In genomic region chr4:143985733-143986132, GRCm38 (mm10) we compare ENCODE assay signal across 17 mouse cellular contexts. TPM values are rescaled to one million over a fixed set of nuclear protein-coding genes. Genes with fewer than 3 reads are reported as not detected.
DNase-seq lines count a peak whose midpoint lies in the region; TF ChIP-seq lines count a peak whose summit lies in the region.
"Not testable (repeated sequence)": the region's sequence is repeated elsewhere in the genome, so short reads cannot be mapped to it uniquely, and the experiment has no call there.
"Had no signal": no experiment of that assay in that cellular context is flagged by ENCODE, and none has a peak within 500 bp of the region (broad histone marks: within the 10 kb centered on the region; RNA-seq: fewer than 3 reads in every experiment).

No protein-coding gene starts in this region.

- intact Hi-C loops in left cerebral cortex, adult 2 months (cut with DNase I): not testable (repeated sequence)

- peak; percentile 4 for DNase-seq in adrenal gland, postnatal 14 days
- DNase-seq in frontal cortex, adult 2 months (ENCODE audit: extremely low spot score in 1 of 2, low spot score in 1 of 2): peak; percentile 11 to 60
- peak; percentile 36 for DNase-seq in heart, adult 8-10 months (ENCODE audit: low spot score)
- peak; percentile 25 to 46 for DNase-seq in kidney, postnatal 25 days
- DNase-seq in left cerebral cortex, adult 2 months (ENCODE audit: extremely low spot score in 1 of 2, low spot score in 2 of 2): peak; percentile 37 to 45
- DNase-seq in monocyte, adult 2 months (ENCODE audit: low read depth in 1 of 2, low spot score in 2 of 2): peak; percentile 10 to 48
- DNase-seq in spleen, postnatal 10 days (ENCODE audit: low spot score in 2 of 2): peak; percentile 15 to 23
- DNase-seq in urinary bladder, adult 2 months (ENCODE audit: low spot score): peak; percentile 37

- H3K27ac ChIP-seq in left cerebral cortex, adult 2 months: not testable (repeated sequence)

- TF ChIP-seq CTCF in left cerebral cortex, adult 2 months (IDR thresholded peaks at IDR 0.05): not testable (repeated sequence)

- not testable (repeated sequence) for H3K4me3 ChIP-seq in left cerebral cortex, adult 2 months

RNA-seq across cellular contexts. Expression of gene Pramef17, which starts 8.4 kb away (rescaled TPM):
- not detected in 2 replicates for total RNA-seq in adrenal gland, postnatal 14 days (2021)
- not detected in 2 replicates for polyA plus RNA-seq in frontal cortex, adult 2 months (2012; rRNA removed)
- total RNA-seq in heart, adult 8-10 months (2022): not detected
- not detected for total RNA-seq in left cerebral cortex, adult 2 months (2021)
- not detected in 2 replicates for polyA plus RNA-seq in urinary bladder, adult 2 months (2012; rRNA removed)
- total RNA-seq: CH12.LX had no signal
- polyA plus RNA-seq: embryonic facial prominence, embryonic 10.5 days; forebrain, embryonic 11.5 days; heart, embryonic 11.5 days; hindbrain, embryonic 16.5 days; large intestine, adult 2 months; liver, embryonic 15.5 days; midbrain, embryonic 10.5 days; neural tube, embryonic 11.5 days had no signal

RNA-seq across cellular contexts. Expression of gene Gm13101, which starts 19.0 kb away (rescaled TPM):
- total RNA-seq in adrenal gland, postnatal 14 days (2021): not detected in 2 replicates
- not detected in 2 replicates for polyA plus RNA-seq in frontal cortex, adult 2 months (2012; rRNA removed)
- not detected for total RNA-seq in heart, adult 8-10 months (2022)
- total RNA-seq in left cerebral cortex, adult 2 months (2021): not detected
- polyA plus RNA-seq in urinary bladder, adult 2 months (2012; rRNA removed): not detected in 2 replicates
- total RNA-seq: CH12.LX had no signal
- polyA plus RNA-seq: embryonic facial prominence, embryonic 10.5 days; forebrain, embryonic 11.5 days; heart, embryonic 11.5 days; hindbrain, embryonic 16.5 days; large intestine, adult 2 months; liver, embryonic 15.5 days; midbrain, embryonic 10.5 days; neural tube, embryonic 11.5 days had no signal

RNA-seq across cellular contexts. Expression of gene Pramef25, which starts 34.9 kb away (rescaled TPM):
- total RNA-seq in adrenal gland, postnatal 14 days (2021): not detected in 2 replicates
- not detected in 2 replicates for polyA plus RNA-seq in frontal cortex, adult 2 months (2012; rRNA removed)
- total RNA-seq in heart, adult 8-10 months (2022): not detected
- total RNA-seq in left cerebral cortex, adult 2 months (2021): not detected
- not detected in 2 replicates for polyA plus RNA-seq in urinary bladder, adult 2 months (2012; rRNA removed)
- polyA plus RNA-seq: embryonic facial prominence, embryonic 10.5 days; forebrain, embryonic 11.5 days; heart, embryonic 11.5 days; hindbrain, embryonic 16.5 days; large intestine, adult 2 months; liver, embryonic 15.5 days; midbrain, embryonic 10.5 days; neural tube, embryonic 11.5 days had no signal
